Mouse (Mus musculus) cortical plate, adult 2 months (tissue): ENCODE measurements around the gene Spata31d1c.

Experiments used
- CTCF ChIP-seq: fragments of 200-500 bp; IDR thresholded peaks from 2 replicates; pipeline ENCODE4 v1.5.1; 2011; ENCODE audit warnings: mild to moderate bottlenecking, control low read depth, low read length; ENCODE audit not compliant: insufficient read depth; ENCODE audit errors: extremely low read depth
- POLR2A ChIP-seq: fragments of 200-500 bp; IDR thresholded peaks from 2 replicates; pipeline ENCODE4 v1.6.1; 2011; ENCODE audit warnings: mild to moderate bottlenecking, low read length, control low read depth; ENCODE audit not compliant: insufficient read depth; ENCODE audit errors: extremely low read depth

GRCm38 (mm10) chr13:65005414-65005813 lies 27.4 kb upstream of the Spata31d1c start:
- no peak for TF ChIP-seq CTCF
- TF ChIP-seq POLR2A, result no peak
